16 mouse cellular contexts compared by ENCODE assay signal in the genomic region with DNA sequence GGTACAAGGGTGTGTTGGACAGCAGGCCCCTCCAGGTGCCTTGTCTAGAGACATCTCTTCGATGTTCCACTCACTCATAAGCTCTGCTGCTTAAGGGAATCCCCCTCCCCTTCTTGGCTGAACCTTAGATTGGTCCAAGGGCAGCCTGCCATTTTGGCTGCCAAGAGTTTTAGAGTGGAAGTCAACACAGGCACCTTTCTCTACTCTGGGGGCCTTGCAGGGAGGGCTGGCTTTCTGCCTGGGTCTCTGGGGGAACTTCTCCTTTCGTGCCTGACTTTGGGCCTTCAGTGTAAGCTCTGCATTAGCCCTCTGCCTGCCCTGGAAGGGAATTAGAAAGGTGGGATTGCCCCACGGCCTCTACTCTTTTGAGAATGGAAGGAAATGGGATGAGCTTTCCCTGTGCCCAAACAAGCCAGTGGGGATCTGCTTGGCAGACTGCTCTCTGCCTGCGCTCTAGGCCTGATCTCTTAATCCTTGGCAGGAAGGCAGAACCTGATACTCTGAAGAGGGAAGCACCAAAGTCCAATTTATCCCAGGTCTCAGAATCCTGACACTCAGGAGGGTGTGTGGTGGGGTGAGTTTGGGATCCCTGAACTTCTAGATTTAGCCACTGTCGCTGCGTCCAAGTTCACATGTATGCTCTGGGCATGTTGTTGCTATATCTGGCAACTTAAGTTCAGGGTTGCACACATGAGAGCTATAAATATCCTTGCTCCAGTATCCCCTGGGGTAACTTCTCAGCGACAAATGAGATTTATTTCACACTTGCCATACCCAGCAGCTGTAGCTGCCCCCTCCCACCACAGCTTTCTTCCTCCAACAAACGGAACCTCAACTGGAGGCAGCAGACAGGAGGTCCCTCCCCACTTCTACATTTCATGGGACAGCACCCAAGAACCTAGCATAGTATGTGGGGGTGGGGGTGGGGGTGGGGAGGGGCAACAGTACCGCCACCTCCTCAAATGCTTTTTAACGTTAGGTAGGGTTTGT. TPM values are rescaled to one million over a fixed set of nuclear protein-coding genes. Genes with fewer than 3 reads are reported as not detected.
DNase-seq lines count a peak whose midpoint lies in the region; ATAC-seq and TF ChIP-seq lines count a peak whose summit lies in the region.
"Had no signal": no experiment of that assay in that cellular context is flagged by ENCODE, and none has a peak within 500 bp of the region (broad histone marks: within the 10 kb centered on the region; RNA-seq: fewer than 3 reads in every experiment).

No protein-coding gene starts in this region.

- no peak for TF ChIP-seq POLR2A in myocyte (IDR thresholded peaks at IDR 0.05; ENCODE audit: insufficient read length, low read depth)

- WGBS in hindbrain, embryonic 15.5 days, result 81% methylated on average over 10 of the region's 10 CpGs
- 85% methylated on average over 10 of the region's 10 CpGs for WGBS in hindbrain, embryonic 10.5 days

- no peaks in the 10 kb centered on the region for H3K27me3 ChIP-seq in hindbrain, embryonic 15.5 days
- no peaks in the 10 kb centered on the region for H3K27me3 ChIP-seq in hindbrain, embryonic 10.5 days (ENCODE audit: insufficient read depth, poor library complexity, severe bottlenecking)
- H3K27me3 ChIP-seq in myocyte (ENCODE audit: control insufficient read depth, insufficient read depth, insufficient read length), result no peaks in the 10 kb centered on the region

- no peak for ATAC-seq in hindbrain, embryonic 15.5 days (ENCODE audit: low FRiP score, low read depth)

- H3K79me2 ChIP-seq in myocyte (ENCODE audit: control insufficient read depth, insufficient read depth), result peaks cover 88% of the 10 kb centered on the region

- H3K4me2 ChIP-seq in hindbrain, embryonic 15.5 days, result no peak overlapping the region
- peak overlapping the region; percentile 86 for H3K4me2 ChIP-seq in myocyte (ENCODE audit: low read depth)

- no peak overlapping the region for H3ac ChIP-seq in myocyte (ENCODE audit: control insufficient read depth, insufficient read length)

- no peaks in the 10 kb centered on the region for H3K9me3 ChIP-seq in hindbrain, embryonic 15.5 days
- no peaks in the 10 kb centered on the region for H3K9me3 ChIP-seq in hindbrain, embryonic 10.5 days

- DNase-seq in hindbrain, embryonic 10.5 days (ENCODE audit: low spot score), result no peak
- DNase-seq in spleen, postnatal 36 days (ENCODE audit: low spot score in 2 of 2), result peak; percentile 70 to 74
- no peak for DNase-seq in spleen, postnatal 14 days (ENCODE audit: low spot score in 2 of 2)
- peak; percentile 40 for DNase-seq in gastrocnemius, postnatal 14 days
- DNase-seq in urinary bladder, postnatal 4 days (ENCODE audit: low spot score in 2 of 2), result no peak
- DNase-seq in left cerebral cortex, postnatal 25 days (ENCODE audit: low spot score in 2 of 2), result no peak
- DNase-seq: adrenal gland, adult 2 months; lung, postnatal 4 days had no signal

- H3K4me3 ChIP-seq in hindbrain, embryonic 15.5 days, result no peak overlapping the region
- no peak overlapping the region for H3K4me3 ChIP-seq in hindbrain, embryonic 10.5 days
- H3K4me3 ChIP-seq in myocyte, result no peak overlapping the region

- peaks cover 42% of the 10 kb centered on the region for H3K4me1 ChIP-seq in hindbrain, embryonic 15.5 days (replicated peaks)
- H3K4me1 ChIP-seq in hindbrain, embryonic 10.5 days (replicated peaks), result peaks cover 33% of the 10 kb centered on the region

- no peak overlapping the region for H3K9ac ChIP-seq in hindbrain, embryonic 15.5 days

- no peaks in the 10 kb centered on the region for H3K36me3 ChIP-seq in hindbrain, embryonic 15.5 days
- peaks cover 34% of the 10 kb centered on the region for H3K36me3 ChIP-seq in hindbrain, embryonic 10.5 days
- H3K36me3 ChIP-seq in myocyte (ENCODE audit: control insufficient read depth, insufficient read depth), result peaks cover 26% of the 10 kb centered on the region

- 0 out of 2 replicates have a peak overlapping the region, but pooled peaks have one; percentile 43 for H3K27ac ChIP-seq in hindbrain, embryonic 15.5 days (replicated peaks)
- H3K27ac ChIP-seq in hindbrain, embryonic 10.5 days, result no peak overlapping the region

- intact Hi-C loops in gastrocnemius, postnatal 14 days (cut with DNase I; ENCODE audit: low total_unique reads), result no loop called here
- intact Hi-C loops in left cerebral cortex, postnatal 25 days (cut with DNase I), result no loop called here

TF ChIP-seq in myocyte, 11 proteins besides CTCF, POLR2A, EP300 and RAD21:
- TF ChIP-seq MYOG (IDR thresholded peaks at IDR 0.05; ENCODE audit: control insufficient read depth in 1 of 3, insufficient read depth in 1 of 3, insufficient read length in 2 of 3, low read depth in 2 of 3) (peak in 1 of 3 experiments; percentile 71), USF1 (IDR thresholded peaks at IDR 0.05; ENCODE audit: low read depth) (no peak), E2F4 (IDR thresholded peaks at IDR 0.05; ENCODE audit: insufficient read depth) (no peak), TCF3 (IDR thresholded peaks at IDR 0.05; ENCODE audit: insufficient read length, low read depth) (no peak), SRF (IDR thresholded peaks at IDR 0.05; ENCODE audit: control insufficient read depth, insufficient read length, low read depth) (no peak), MAX (IDR thresholded peaks at IDR 0.05; ENCODE audit: low read depth) (no peak), MYOD1 (IDR thresholded peaks at IDR 0.05; ENCODE audit: control insufficient read depth in 1 of 3, insufficient read length in 2 of 3, low read depth in 2 of 3) (peak in 1 of 3 experiments; percentile 59), POLR2AphosphoS2 (IDR thresholded peaks at IDR 0.05; ENCODE audit: insufficient read length, low read depth) (peak; percentile 22), TCF12 (IDR thresholded peaks at IDR 0.05; ENCODE audit: insufficient read depth, poor library complexity, severe bottlenecking) (peak; percentile 48), REST (IDR thresholded peaks at IDR 0.05; ENCODE audit: insufficient read depth, insufficient read length) (no peak), CEBPB (IDR thresholded peaks at IDR 0.05; ENCODE audit: insufficient read depth, poor library complexity, severe bottlenecking) (no peak)

RNA-seq across cellular contexts. Expression of a gene that starts 4.9 kb away (rescaled TPM):
- 8.6 and 8.8 TPM in 2 replicates for polyA plus RNA-seq in hindbrain, embryonic 15.5 days (2015; fragmentation: Nextera tagmentation; extraction: Ambion mirVana)
- polyA plus RNA-seq in hindbrain, embryonic 10.5 days (2016; fragmentation: Nextera tagmentation; extraction: Ambion mirVana), result 8.4 and 9.7 TPM in 2 replicates
- total RNA-seq in gastrocnemius, postnatal 14 days (2021), result 100 to 1,000 TPM; 164 to 165 TPM
- polyA plus RNA-seq in myocyte (2012; fragmentation: generic; extraction: Trizol), result 60.0 TPM
- 10 to 100 TPM; 29.5 to 43.8 TPM for total RNA-seq in left cerebral cortex, postnatal 25 days (2021)

RNA-seq across cellular contexts. Expression of a gene that starts 20.1 kb away (rescaled TPM):
- polyA plus RNA-seq in hindbrain, embryonic 15.5 days (2015; fragmentation: Nextera tagmentation; extraction: Ambion mirVana), result 0.16 TPM in 1 of 2 replicates, not detected in the other
- polyA plus RNA-seq in hindbrain, embryonic 10.5 days (2016; fragmentation: Nextera tagmentation; extraction: Ambion mirVana), result not detected in 2 replicates
- total RNA-seq in gastrocnemius, postnatal 14 days (2021), result not detected
- not detected for polyA plus RNA-seq in myocyte (2012; fragmentation: generic; extraction: Trizol)
- total RNA-seq in left cerebral cortex, postnatal 25 days (2021), result under 1 TPM in 1 of 2 experiments, not detected in 1; 0.37 TPM
- total RNA-seq: adrenal gland, adult 2 months; common myeloid progenitor, adult 5-6 weeks; granulocyte monocyte progenitor cell, adult 5-6 weeks; liver, adult 2 months had no signal
- polyA plus RNA-seq: adrenal gland, adult 2 months; large intestine, adult 2 months; liver, adult 2 months; neural tube, embryonic 11.5 days; small intestine, adult 2 months had no signal

RNA-seq across cellular contexts. Expression of a gene that starts 50.7 kb away (rescaled TPM):
- polyA plus RNA-seq in hindbrain, embryonic 15.5 days (2015; fragmentation: Nextera tagmentation; extraction: Ambion mirVana), result not detected in 2 replicates
- polyA plus RNA-seq in hindbrain, embryonic 10.5 days (2016; fragmentation: Nextera tagmentation; extraction: Ambion mirVana), result not detected in 2 replicates
- total RNA-seq in gastrocnemius, postnatal 14 days (2021), result not detected
- not detected for polyA plus RNA-seq in myocyte (2012; fragmentation: generic; extraction: Trizol)
- not detected for total RNA-seq in left cerebral cortex, postnatal 25 days (2021)
- total RNA-seq: adrenal gland, adult 2 months; common myeloid progenitor, adult 5-6 weeks; granulocyte monocyte progenitor cell, adult 5-6 weeks; liver, adult 2 months had no signal
- polyA plus RNA-seq: adrenal gland, adult 2 months; large intestine, adult 2 months; liver, adult 2 months; neural tube, embryonic 11.5 days; small intestine, adult 2 months had no signal

RNA-seq across cellular contexts. Expression of a gene that starts 57.4 kb away (rescaled TPM):
- polyA plus RNA-seq in hindbrain, embryonic 15.5 days (2015; fragmentation: Nextera tagmentation; extraction: Ambion mirVana), result 30.6 and 32.7 TPM in 2 replicates
- polyA plus RNA-seq in hindbrain, embryonic 10.5 days (2016; fragmentation: Nextera tagmentation; extraction: Ambion mirVana), result 43.4 and 50.4 TPM in 2 replicates
- 1 to 10 TPM; 2.1 to 2.9 TPM for total RNA-seq in gastrocnemius, postnatal 14 days (2021)
- polyA plus RNA-seq in myocyte (2012; fragmentation: generic; extraction: Trizol), result 14.8 TPM
- 10 to 100 TPM; 16.5 to 19.1 TPM for total RNA-seq in left cerebral cortex, postnatal 25 days (2021)

RNA-seq across cellular contexts. Expression of a gene that starts 57.5 kb away (rescaled TPM):
- 192 and 200 TPM in 2 replicates for polyA plus RNA-seq in hindbrain, embryonic 15.5 days (2015; fragmentation: Nextera tagmentation; extraction: Ambion mirVana)
- polyA plus RNA-seq in hindbrain, embryonic 10.5 days (2016; fragmentation: Nextera tagmentation; extraction: Ambion mirVana), result 160 and 195 TPM in 2 replicates
- 10 to 100 TPM; 27.1 to 31.1 TPM for total RNA-seq in gastrocnemius, postnatal 14 days (2021)
- 49.1 TPM for polyA plus RNA-seq in myocyte (2012; fragmentation: generic; extraction: Trizol)
- 10 to 100 TPM; 54.2 to 61.7 TPM for total RNA-seq in left cerebral cortex, postnatal 25 days (2021)

Comparison
In these comparisons a context has a peak if more than half of its experiments do, and no peak if none do; other contexts are left out.
1. DNase-seq: peak in spleen, postnatal 36 days (2 of 2) and gastrocnemius, postnatal 14 days (single experiment); none in hindbrain, embryonic 10.5 days (single experiment), spleen, postnatal 14 days (0 of 2), urinary bladder, postnatal 4 days (0 of 2) and left cerebral cortex, postnatal 25 days (0 of 2).